Mouse (Mus musculus): Measurements from ENCODE around the gene Cat. TPM values are rescaled to one million over a fixed set of nuclear protein-coding genes. Genes with fewer than 3 reads are reported as not detected.

Cat gene
- polyA plus RNA-seq, 1 experiment from 2014 or later, result 96.8 TPM

DNA sequence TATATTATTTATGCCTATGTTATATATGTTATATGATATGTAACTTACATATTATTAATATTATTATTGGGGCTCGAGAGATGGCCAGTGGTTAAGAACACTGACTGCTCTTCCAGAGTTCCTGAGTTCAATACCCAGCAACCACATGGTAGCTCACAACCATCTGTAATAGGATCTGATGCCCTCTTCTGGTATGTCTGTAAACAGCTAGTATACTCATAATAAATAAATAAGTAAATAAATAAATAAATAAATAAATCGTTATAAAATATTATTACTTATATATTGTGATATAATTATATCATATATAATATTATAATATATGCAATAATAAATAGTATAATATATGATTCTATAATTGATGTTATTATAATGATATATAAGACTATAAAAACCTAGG is 8.8 kb downstream of the Cat start:
- 97% methylated on average over 2 of the region's 2 CpGs for WGBS
- no peaks in the 10 kb centered on the region for H3K9me3 ChIP-seq
- H3K36me3 ChIP-seq, result peaks cover 31% of the 10 kb centered on the region
- H3K27ac ChIP-seq (replicated peaks), result no peak overlapping the region
- no peak for ATAC-seq (ENCODE audit: low FRiP score, low read depth)
- no peaks in the 10 kb centered on the region for H3K27me3 ChIP-seq
- no peaks in the 10 kb centered on the region for H3K4me1 ChIP-seq (replicated peaks)
- no peak overlapping the region for H3K4me2 ChIP-seq
- no peak overlapping the region for H3K9ac ChIP-seq
- no peak overlapping the region for H3K4me3 ChIP-seq

DNA sequence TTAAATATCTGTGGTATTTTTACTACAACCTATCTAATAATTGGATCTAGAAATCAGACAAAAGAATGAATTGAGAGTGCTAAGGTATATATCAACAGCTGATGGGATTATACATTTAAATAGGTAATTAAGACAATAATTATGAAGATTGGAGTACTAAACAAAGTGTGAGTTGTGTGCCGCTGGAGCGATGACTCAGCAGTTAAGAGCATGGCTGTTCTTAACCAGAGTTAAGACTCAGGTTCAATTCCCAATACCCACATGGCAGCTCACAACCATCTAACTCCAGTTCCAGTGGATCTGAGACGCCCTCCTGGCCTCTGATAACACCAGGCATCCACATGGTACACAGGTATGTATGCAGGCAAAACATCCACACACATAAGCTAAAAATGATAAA is 11.6 kb downstream of the Cat start:
- no peak for ATAC-seq (ENCODE audit: low FRiP score, low read depth)

DNA sequence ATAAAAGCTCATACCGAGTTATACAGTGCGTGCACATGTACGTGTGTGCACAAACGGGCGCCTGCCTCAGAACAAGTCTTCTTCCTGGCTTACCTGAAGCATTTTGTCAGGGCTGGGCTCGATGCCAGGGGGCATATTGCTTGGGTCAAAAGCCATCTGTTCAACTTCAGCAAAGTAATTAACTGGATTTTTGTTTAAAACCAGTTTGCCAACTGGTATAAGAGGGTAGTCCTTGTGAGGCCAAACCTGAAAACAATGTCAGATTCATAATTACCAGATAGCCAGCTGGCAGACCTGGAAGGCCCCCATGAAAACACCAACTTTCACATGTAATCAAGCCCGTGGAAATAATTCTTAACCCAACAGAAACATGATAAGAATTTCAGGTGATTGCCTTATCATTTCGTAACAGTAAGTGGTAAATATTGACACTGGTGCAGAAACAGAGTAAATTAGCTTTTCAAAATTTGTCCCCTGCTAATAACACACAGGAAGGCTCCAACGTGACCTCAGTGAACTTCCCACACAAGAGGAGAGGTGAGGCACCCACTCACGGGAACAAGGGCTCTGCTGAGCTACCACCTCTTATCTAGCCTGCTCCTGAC is 17.9 kb downstream of the Cat start:
- Histone ChIP-seq H3K27me3 (no peaks in the 10 kb centered on the region), H3K4me1 (replicated peaks) (no peaks in the 10 kb centered on the region), H3K4me2 (no peak overlapping the region), H3K36me3 (peaks cover 42% of the 10 kb centered on the region), H3K9ac (no peak overlapping the region), H3K4me3 (no peak overlapping the region), H3K27ac (replicated peaks) (no peak overlapping the region), H3K9me3 (no peaks in the 10 kb centered on the region)
- no peak for ATAC-seq (ENCODE audit: low FRiP score, low read depth)
- WGBS, result 88% methylated on average over 10 of the region's 10 CpGs

More for the DNA sequence above, 11.6 kb downstream of the Cat start:
- Histone ChIP-seq H3K27me3 (no peaks in the 10 kb centered on the region), H3K4me1 (replicated peaks) (no peaks in the 10 kb centered on the region), H3K9me3 (no peaks in the 10 kb centered on the region), H3K36me3 (peaks cover 49% of the 10 kb centered on the region), H3K9ac (no peak overlapping the region), H3K4me3 (no peak overlapping the region), H3K27ac (replicated peaks) (no peak overlapping the region), H3K4me2 (no peak overlapping the region)
- 96% methylated on average over 3 of the region's 3 CpGs for WGBS

DNA sequence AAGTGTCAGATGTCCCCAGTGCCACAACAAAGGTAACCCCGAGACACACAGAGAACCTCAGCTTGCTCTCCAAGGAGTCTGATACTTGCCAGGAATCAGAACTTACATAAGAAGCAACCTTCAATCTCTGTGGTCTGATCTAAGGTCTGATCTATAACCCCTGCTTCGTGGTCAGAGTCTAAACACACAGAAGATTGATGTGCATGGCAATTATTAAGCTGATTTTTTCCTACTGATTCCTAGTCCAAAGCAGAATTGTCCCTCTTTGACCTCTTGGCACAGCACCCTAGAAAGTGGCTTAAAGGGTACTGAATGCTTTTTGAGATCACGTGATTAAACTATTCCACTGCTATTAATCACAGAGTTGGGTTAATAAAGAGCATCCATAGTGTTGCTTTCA is 18.7 kb downstream of the Cat start:
- no peak for ATAC-seq (ENCODE audit: low FRiP score, low read depth)
- Histone ChIP-seq H3K27ac (replicated peaks) (no peak overlapping the region), H3K9ac (no peak overlapping the region), H3K27me3 (no peaks in the 10 kb centered on the region), H3K36me3 (peaks cover 38% of the 10 kb centered on the region), H3K4me1 (replicated peaks) (no peaks in the 10 kb centered on the region), H3K4me3 (no peak overlapping the region), H3K4me2 (no peak overlapping the region), H3K9me3 (no peaks in the 10 kb centered on the region)
- 87% methylated on average over 3 of the region's 3 CpGs for WGBS

DNA sequence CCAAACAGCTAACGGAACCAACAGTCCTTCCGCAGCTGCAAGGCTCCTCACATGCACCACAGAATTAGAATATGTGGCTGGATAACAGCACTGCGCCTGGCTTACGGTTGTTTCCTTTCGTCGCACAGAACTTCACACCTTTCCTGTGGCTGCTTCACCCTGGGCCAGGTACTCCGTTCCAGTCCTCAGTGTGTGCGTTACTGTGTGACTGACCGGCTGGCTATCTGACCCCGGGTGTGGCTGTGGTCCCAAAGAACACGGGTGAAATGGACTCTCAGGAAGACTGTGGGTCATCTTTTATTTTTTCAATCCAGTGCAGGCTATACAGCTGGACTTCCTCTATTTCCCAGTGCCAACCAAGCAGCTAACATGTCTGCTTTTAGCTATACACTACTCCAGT is 19.5 kb downstream of the Cat start:
- H3K4me2 ChIP-seq, result no peak overlapping the region
- H3K27ac ChIP-seq (replicated peaks), result no peak overlapping the region
- H3K9ac ChIP-seq, result no peak overlapping the region
- peaks cover 35% of the 10 kb centered on the region for H3K36me3 ChIP-seq
- H3K4me1 ChIP-seq (replicated peaks), result no peaks in the 10 kb centered on the region
- H3K4me3 ChIP-seq, result no peak overlapping the region
- 97% methylated on average over 11 of the region's 11 CpGs for WGBS
- H3K9me3 ChIP-seq, result no peaks in the 10 kb centered on the region
- H3K27me3 ChIP-seq, result no peaks in the 10 kb centered on the region
- ATAC-seq (ENCODE audit: low FRiP score, low read depth), result no peak

DNA sequence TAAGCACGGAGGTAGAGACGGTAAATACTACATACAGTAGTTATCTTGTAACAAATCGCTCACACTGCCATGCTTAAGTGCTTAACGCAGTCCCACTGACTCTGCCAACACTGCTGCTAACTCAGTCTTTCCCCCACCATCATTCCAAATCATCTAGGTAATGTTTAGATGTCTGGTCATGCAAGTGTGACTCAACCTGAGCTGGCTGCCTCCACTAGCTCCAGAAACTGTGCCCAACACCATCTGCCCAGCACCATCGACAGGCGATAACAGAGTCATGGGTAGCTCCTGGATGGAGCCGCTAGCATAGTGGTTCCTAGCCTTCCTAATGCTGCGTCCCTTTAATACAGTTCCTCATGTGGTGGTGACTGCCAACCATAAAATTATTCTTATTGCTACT is 20.4 kb downstream of the Cat start:
- 93% methylated on average over 8 of the region's 8 CpGs for WGBS

DNA sequence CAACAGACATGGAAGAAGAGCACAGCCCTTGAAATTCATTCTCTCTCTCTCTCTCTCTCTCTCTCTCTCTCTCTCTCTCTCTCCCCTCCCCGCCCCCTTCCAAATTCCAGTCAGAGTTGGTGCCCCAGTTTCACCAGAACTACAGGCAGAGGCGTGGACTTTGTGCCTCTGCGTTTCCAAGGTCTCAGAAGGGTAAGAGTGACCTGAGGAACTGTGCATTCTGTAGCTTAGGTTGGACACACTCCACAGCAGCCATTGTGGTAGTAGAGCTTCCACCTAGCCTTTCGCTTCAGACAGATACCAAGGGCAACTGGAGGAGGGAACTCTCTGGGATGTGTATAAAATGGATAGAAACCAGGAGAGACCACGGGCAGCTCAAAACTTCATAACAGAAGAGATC is 22.2 kb downstream of the Cat start:
- 96% methylated on average over 5 of the region's 5 CpGs for WGBS
- H3K4me2 ChIP-seq, result no peak overlapping the region
- no peaks in the 10 kb centered on the region for H3K9me3 ChIP-seq
- no peaks in the 10 kb centered on the region for H3K4me1 ChIP-seq (replicated peaks)
- H3K27ac ChIP-seq (replicated peaks), result no peak overlapping the region
- no peak overlapping the region for H3K4me3 ChIP-seq
- H3K27me3 ChIP-seq, result no peaks in the 10 kb centered on the region
- ATAC-seq (ENCODE audit: low FRiP score, low read depth), result no peak
- peaks cover 44% of the 10 kb centered on the region for H3K36me3 ChIP-seq
- H3K9ac ChIP-seq, result no peak overlapping the region

More for the DNA sequence above, 20.4 kb downstream of the Cat start:
- peaks cover 35% of the 10 kb centered on the region for H3K36me3 ChIP-seq
- H3K4me1 ChIP-seq (replicated peaks), result no peaks in the 10 kb centered on the region
- H3K4me3 ChIP-seq, result no peak overlapping the region
- H3K4me2 ChIP-seq, result no peak overlapping the region
- no peak overlapping the region for H3K9ac ChIP-seq
- H3K9me3 ChIP-seq, result no peaks in the 10 kb centered on the region
- ATAC-seq (ENCODE audit: low FRiP score, low read depth), result no peak
- H3K27me3 ChIP-seq, result no peaks in the 10 kb centered on the region
- H3K27ac ChIP-seq (replicated peaks), result no peak overlapping the region

DNA sequence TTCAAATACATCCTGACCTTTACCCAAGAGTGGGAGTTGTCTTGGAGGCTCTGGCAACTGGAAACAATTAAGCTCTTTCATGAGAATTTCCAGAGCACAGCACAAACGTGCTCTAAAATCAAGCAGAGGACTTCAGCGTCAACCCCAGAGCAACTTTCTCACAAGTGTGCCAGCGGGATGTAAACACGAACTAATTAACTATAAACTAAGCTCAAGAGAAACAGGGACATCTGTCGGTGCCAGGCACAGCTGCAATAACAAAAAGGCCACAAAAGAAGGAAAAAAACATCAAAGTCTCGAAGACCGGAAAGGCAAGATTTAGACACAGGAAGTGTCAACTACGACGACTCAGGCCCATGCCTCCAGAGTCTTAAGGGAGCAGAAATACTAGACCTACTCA is 23.2 kb downstream of the Cat start:
- 52% methylated on average over 9 of the region's 9 CpGs for whole genome bisulfite sequencing
- Histone ChIP-seq H3K9me3 (no peaks in the 10 kb centered on the region), H3K4me3 (no peak overlapping the region), H3K36me3 (peaks cover 44% of the 10 kb centered on the region), H3K27ac (replicated peaks) (0 out of 2 replicates have a peak overlapping the region, but pooled peaks have one; percentile 14), H3K4me1 (replicated peaks) (no peaks in the 10 kb centered on the region), H3K4me2 (no peak overlapping the region), H3K27me3 (no peaks in the 10 kb centered on the region), H3K9ac (no peak overlapping the region)
- no peak for ATAC-seq (ENCODE audit: low FRiP score, low read depth)

DNA sequence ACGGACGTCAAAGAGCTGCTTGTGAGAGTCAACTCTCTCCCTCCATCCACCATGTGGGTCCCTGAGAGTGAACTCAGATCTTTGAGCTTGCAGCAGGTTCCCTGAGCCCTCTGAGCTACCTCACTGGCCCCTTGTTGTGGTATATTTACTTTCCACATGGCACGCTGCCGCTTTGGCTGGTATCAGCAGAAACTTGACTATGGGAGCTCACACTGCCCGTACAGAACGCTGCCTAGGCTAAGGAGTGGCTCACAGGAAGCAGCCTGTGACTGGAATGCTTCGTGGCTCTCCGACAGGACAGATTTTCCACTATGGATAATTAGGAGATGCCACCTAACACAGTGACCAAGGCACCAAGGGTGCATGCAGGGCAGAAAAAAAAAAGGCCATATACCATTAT is 23.8 kb downstream of the Cat start:
- 78% methylated on average over 8 of the region's 8 CpGs for WGBS
- Histone ChIP-seq H3K4me2 (no peak overlapping the region), H3K4me3 (no peak overlapping the region), H3K27ac (replicated peaks) (peak overlapping the region; percentile 53), H3K36me3 (peaks cover 45% of the 10 kb centered on the region), H3K9me3 (no peaks in the 10 kb centered on the region), H3K9ac (no peak overlapping the region), H3K27me3 (no peaks in the 10 kb centered on the region), H3K4me1 (replicated peaks) (no peaks in the 10 kb centered on the region)
- ATAC-seq (ENCODE audit: low FRiP score, low read depth), result no peak

DNA sequence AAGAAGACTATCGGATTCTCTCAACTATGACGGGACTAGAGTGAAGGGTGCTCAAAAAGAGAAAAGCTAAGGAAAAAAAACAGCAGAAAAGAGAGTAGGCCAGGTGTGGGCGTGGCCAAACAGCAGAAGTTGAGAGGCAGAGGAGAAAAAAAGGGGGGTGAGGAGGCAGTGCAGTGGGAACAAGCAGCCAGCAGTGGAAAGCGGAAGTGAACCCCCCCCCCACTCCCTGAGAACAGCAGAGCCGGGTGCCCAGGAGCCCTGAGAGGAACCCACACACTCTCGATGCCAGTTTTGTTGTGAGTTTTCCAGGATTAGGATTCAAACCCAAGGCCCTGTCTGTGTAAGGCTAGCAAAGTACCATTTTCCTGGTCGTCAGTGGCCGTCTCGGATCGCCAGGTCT is 25.9 kb downstream of the Cat start:
- Histone ChIP-seq H3K4me3 (no peak overlapping the region), H3K9ac (no peak overlapping the region), H3K36me3 (peaks cover 59% of the 10 kb centered on the region), H3K4me1 (replicated peaks) (no peaks in the 10 kb centered on the region), H3K4me2 (no peak overlapping the region), H3K9me3 (no peaks in the 10 kb centered on the region), H3K27ac (replicated peaks) (no peak overlapping the region), H3K27me3 (no peaks in the 10 kb centered on the region)
- ATAC-seq (ENCODE audit: low FRiP score, low read depth), result no peak
- WGBS, result 97% methylated on average over 10 of the region's 10 CpGs

DNA sequence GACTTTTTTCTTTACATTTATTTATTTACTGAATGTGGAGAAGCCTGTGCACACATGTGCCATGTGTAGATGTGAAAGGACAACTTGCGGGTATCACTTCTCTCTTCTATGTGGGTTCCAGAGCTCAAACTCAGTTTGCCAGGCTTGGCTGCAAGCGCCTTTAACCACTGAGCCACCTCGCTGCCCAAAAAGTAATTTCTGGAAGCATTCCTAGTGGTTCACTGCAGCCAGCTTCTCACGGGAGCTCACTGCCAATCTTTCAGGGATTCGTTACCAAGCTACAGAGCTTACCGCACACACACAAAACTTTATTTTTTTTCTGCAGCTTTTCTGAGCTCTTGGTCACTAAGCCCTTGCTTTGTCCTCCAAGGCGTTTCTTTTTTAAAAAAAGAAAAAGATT is 27.3 kb downstream of the Cat start:
- H3K36me3 ChIP-seq, result peaks cover 57% of the 10 kb centered on the region
- no peaks in the 10 kb centered on the region for H3K9me3 ChIP-seq
- H3K27me3 ChIP-seq, result no peaks in the 10 kb centered on the region
- H3K4me3 ChIP-seq, result no peak overlapping the region
- ATAC-seq (ENCODE audit: low FRiP score, low read depth), result no peak
- H3K27ac ChIP-seq (replicated peaks), result no peak overlapping the region
- no peaks in the 10 kb centered on the region for H3K4me1 ChIP-seq (replicated peaks)
- 89% methylated on average over 7 of the region's 7 CpGs for WGBS
- H3K4me2 ChIP-seq, result no peak overlapping the region
- H3K9ac ChIP-seq, result no peak overlapping the region

DNA sequence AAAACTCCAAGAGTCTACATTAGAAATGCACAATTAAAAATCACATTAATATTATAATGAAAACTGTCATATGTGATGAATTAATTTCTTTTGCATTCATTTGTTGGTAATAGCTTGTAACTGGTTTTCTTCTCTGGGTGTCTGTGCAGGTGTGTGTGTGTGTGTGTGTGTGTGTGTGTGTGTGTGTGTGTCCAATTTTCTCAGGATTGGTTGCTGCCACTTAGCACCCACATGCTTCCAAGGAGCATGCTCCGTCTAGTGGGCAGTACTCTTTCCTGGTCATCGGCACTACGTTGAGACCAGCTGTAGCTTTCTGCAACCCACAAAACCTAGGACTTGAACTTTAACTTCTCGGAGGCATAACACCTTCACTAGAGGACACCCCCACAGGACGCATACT is 27.9 kb downstream of the Cat start:
- H3K27me3 ChIP-seq, result no peaks in the 10 kb centered on the region
- no peak overlapping the region for H3K4me2 ChIP-seq
- H3K9ac ChIP-seq, result no peak overlapping the region
- no peaks in the 10 kb centered on the region for H3K9me3 ChIP-seq
- H3K27ac ChIP-seq (replicated peaks), result no peak overlapping the region
- no peak overlapping the region for H3K4me3 ChIP-seq
- 91% methylated on average over 5 of the region's 5 CpGs for WGBS
- no peaks in the 10 kb centered on the region for H3K4me1 ChIP-seq (replicated peaks)
- ATAC-seq (ENCODE audit: low FRiP score, low read depth), result peak; percentile 51; the same call in 1 of the 2 replicates
- peaks cover 57% of the 10 kb centered on the region for H3K36me3 ChIP-seq

DNA sequence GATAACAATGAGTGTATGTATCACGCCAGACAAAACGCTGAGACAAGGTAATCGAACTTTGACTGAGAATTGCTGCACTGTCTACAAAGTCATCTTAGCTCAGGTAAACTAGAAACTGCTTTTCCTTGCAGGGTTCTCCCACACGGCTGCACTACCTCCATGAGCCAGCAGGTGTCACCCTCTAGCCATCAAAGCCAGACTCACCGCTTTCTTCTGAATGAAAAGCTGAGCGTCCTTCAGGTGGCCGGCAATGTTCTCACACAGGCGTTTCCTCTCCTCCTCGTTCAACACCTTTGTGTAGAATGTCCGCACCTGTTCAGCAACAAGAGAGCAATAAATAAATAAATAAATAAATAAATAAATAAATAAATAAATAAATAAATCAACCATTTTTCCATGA is 28.3 kb downstream of the Cat start:
- WGBS, result 24% methylated on average over 10 of the region's 10 CpGs
- H3K4me2 ChIP-seq, result no peak overlapping the region
- H3K4me1 ChIP-seq (replicated peaks), result no peaks in the 10 kb centered on the region
- H3K4me3 ChIP-seq, result no peak overlapping the region
- ATAC-seq (ENCODE audit: low FRiP score, low read depth), result peak; percentile 68
- H3K36me3 ChIP-seq, result peaks cover 57% of the 10 kb centered on the region
- no peaks in the 10 kb centered on the region for H3K9me3 ChIP-seq
- H3K27ac ChIP-seq (replicated peaks), result no peak overlapping the region
- H3K27me3 ChIP-seq, result no peaks in the 10 kb centered on the region
- H3K9ac ChIP-seq, result no peak overlapping the region
